Mouse (Mus musculus): ENCODE results near the gene Rad54l. TPM values are rescaled to one million over a fixed set of nuclear protein-coding genes. Genes with fewer than 3 reads are reported as not detected.

Gene Rad54l
- total and polyA plus RNA-seq, 3 experiments, result 29.4 to 44.0 TPM; not detected in 1

DNA sequence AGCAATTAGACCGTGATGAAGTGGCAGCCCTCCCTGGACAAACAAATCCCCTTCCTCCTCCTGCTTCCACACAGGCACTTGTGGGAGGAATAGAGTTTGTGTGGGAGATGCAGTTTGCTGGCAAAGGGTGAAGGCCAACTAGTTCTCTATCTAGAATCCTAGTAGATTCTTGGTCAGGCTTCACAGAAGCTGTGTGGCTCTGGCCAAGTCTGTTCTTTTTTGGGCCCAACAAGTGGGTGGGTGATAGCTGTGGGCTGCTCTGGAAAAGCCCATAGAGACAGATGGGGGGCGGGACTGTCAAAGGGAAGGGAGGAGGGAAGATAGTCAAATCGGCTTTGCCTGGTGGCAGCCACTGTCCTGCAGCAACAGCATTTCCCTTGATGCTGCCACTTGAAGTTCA lies 37.3 kb upstream of the Rad54l start:
- no peaks in the 10 kb centered on the region for H3K27me3 ChIP-seq (ENCODE audit: control insufficient read depth in 1 of 2, insufficient read depth in 2 of 2, low read length in 2 of 2)
- no peak for DNase-seq (ENCODE audit: low read depth, low spot score)
- no peaks in the 10 kb centered on the region for H3K79me2 ChIP-seq (ENCODE audit: control insufficient read depth, insufficient read depth, low read length, poor library complexity)
- H3K27ac ChIP-seq (ENCODE audit: control insufficient read depth, low read depth, low read length), result no peak overlapping the region
- H3K9ac ChIP-seq (ENCODE audit: control insufficient read depth, low read depth, low read length, poor library complexity, severe bottlenecking), result no peak overlapping the region
- H3K9me3 ChIP-seq (replicated peaks; ENCODE audit: insufficient read depth, low read length), result no peaks in the 10 kb centered on the region
- peaks cover 10 to 15% of the 10 kb centered on the region in 2 experiments for H3K4me1 ChIP-seq (ENCODE audit: control insufficient read depth in 1 of 2, insufficient read depth in 2 of 2, low read length in 2 of 2)
- H3K4me3 ChIP-seq (ENCODE audit: control insufficient read depth in 1 of 2, insufficient read depth in 1 of 2, low read depth in 2 of 2, low read length in 2 of 2), result no peak overlapping the region
- TF ChIP-seq MYC (IDR thresholded peaks at IDR 0.05; ENCODE audit: low read depth, low read length), result no peak
- TF ChIP-seq RAD21 (IDR thresholded peaks at IDR 0.05; ENCODE audit: low read depth, low read length), result no peak
- no peak for TF ChIP-seq JUND (IDR thresholded peaks at IDR 0.05; ENCODE audit: low read depth, low read length)
- TF ChIP-seq GABPA (IDR thresholded peaks at IDR 0.05; ENCODE audit: low read depth, low read length), result no peak
- no peak for TF ChIP-seq HCFC1 (IDR thresholded peaks at IDR 0.05; ENCODE audit: low read depth, low read length)
- no peak for TF ChIP-seq ETS1 (IDR thresholded peaks at IDR 0.05; ENCODE audit: low read depth, low read length)
- TF ChIP-seq TBP (IDR thresholded peaks at IDR 0.05; ENCODE audit: low read depth, low read length), result no peak
- no peak for TF ChIP-seq USF1 (IDR thresholded peaks at IDR 0.05; ENCODE audit: low read depth, low read length)
- TF ChIP-seq ZNF384 (IDR thresholded peaks at IDR 0.05; ENCODE audit: low read depth, low read length), result no peak
- TF ChIP-seq NRF1 (IDR thresholded peaks at IDR 0.05; ENCODE audit: insufficient read depth, low read depth, low read length, poor library complexity, severe bottlenecking), result no peak
- no peak for TF ChIP-seq NELFE (IDR thresholded peaks at IDR 0.05; ENCODE audit: low read depth, low read length)
- no peak for TF ChIP-seq MAX (IDR thresholded peaks at IDR 0.05; ENCODE audit: low read length)
- no peak for TF ChIP-seq MAFK (IDR thresholded peaks at IDR 0.05; ENCODE audit: borderline replicate concordance, low read depth, low read length)
- no peak for TF ChIP-seq ZKSCAN1 (IDR thresholded peaks at IDR 0.05; ENCODE audit: low read depth, low read length)
- no peak for TF ChIP-seq SMC3 (IDR thresholded peaks at IDR 0.05; ENCODE audit: low read depth, low read length)
- no peak for TF ChIP-seq TAL1 (IDR thresholded peaks at IDR 0.05; ENCODE audit: low read length)
- no peak for TF ChIP-seq ELF1 (IDR thresholded peaks at IDR 0.05; ENCODE audit: low read depth, low read length)
- TF ChIP-seq TCF12 (IDR thresholded peaks at IDR 0.05; ENCODE audit: low read depth, low read length), result no peak
- no peak for TF ChIP-seq MYB (IDR thresholded peaks at IDR 0.05; ENCODE audit: low read depth, low read length)
- no peak for TF ChIP-seq SIN3A (IDR thresholded peaks at IDR 0.05; ENCODE audit: low read length)
- peaks cover 9 to 12% of the 10 kb centered on the region in 2 experiments for H3K36me3 ChIP-seq (ENCODE audit: control insufficient read depth in 1 of 2, insufficient read depth in 2 of 2, low read length in 2 of 2)

DNA sequence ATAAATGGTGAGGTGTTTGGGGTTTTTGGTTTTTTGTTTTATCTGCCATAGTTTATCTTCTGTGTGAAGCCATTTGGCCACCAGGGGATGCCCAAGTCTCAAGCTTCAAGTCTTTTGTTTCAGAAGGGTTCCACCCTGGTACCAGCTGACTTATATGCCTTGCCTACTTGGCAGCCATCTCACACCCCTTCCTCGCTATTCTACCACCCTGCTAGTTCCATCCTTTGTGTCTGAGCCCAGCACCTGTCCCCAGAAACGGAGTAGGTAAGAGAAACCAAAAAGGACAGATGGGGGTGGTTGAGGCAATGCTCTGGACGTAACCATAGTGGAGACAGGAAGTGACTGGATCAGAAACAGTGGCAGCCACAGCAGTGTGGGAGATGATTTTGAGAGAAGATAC lies 36.4 kb upstream of the Rad54l start:
- DNase-seq (ENCODE audit: low read depth, low spot score), result peak; percentile 60
- Histone ChIP-seq H3K27me3 (ENCODE audit: control insufficient read depth in 1 of 2, insufficient read depth in 2 of 2, low read length in 2 of 2) (no peaks in the 10 kb centered on the region), H3K4me3 (ENCODE audit: control insufficient read depth in 1 of 2, insufficient read depth in 1 of 2, low read depth in 2 of 2, low read length in 2 of 2) (no peak overlapping the region), H3K4me1 (ENCODE audit: control insufficient read depth in 1 of 2, insufficient read depth in 2 of 2, low read length in 2 of 2) (peaks cover 10 to 15% of the 10 kb centered on the region in 2 experiments), H3K79me2 (ENCODE audit: control insufficient read depth, insufficient read depth, low read length, poor library complexity) (no peaks in the 10 kb centered on the region), H3K36me3 (ENCODE audit: control insufficient read depth in 1 of 2, insufficient read depth in 2 of 2, low read length in 2 of 2) (peaks cover 10 to 12% of the 10 kb centered on the region in 2 experiments), H3K9me3 (replicated peaks; ENCODE audit: insufficient read depth, low read length) (no peaks in the 10 kb centered on the region), H3K9ac (ENCODE audit: control insufficient read depth, low read depth, low read length, poor library complexity, severe bottlenecking) (no peak overlapping the region), H3K27ac (ENCODE audit: control insufficient read depth, low read depth, low read length) (no peak overlapping the region)
- TF ChIP-seq KAT2A (conservative IDR thresholded peaks at IDR 0.05; ENCODE audit: low read depth, low read length), result no peak
- TF ChIP-seq RAD21 (IDR thresholded peaks at IDR 0.05; ENCODE audit: low read depth, low read length), result peak; percentile 61
- peak; percentile 35; the same call in 1 of the 2 replicates for TF ChIP-seq GATA1 (IDR thresholded peaks at IDR 0.05; ENCODE audit: low read depth, low read length)
- TF ChIP-seq SMC3 (IDR thresholded peaks at IDR 0.05; ENCODE audit: low read depth, low read length), result peak; percentile 48
- peak; percentile 29 to 68 (median 61); a peak in 5 of 6 replicates for TF ChIP-seq CTCF (IDR thresholded peaks at IDR 0.05 in 2 of 3, conservative IDR thresholded peaks at IDR 0.05 in 1 of 3; ENCODE audit: control insufficient read depth in 1 of 3, insufficient read depth in 1 of 3, low read depth in 2 of 3, low read length in 3 of 3, poor library complexity in 1 of 3, severe bottlenecking in 1 of 3)

All from MEL (cell line).